Mouse (Mus musculus) forebrain, embryonic 13.5 days (tissue): ENCODE measurements at regions not wholly inside any gene's neighbourhood (a gene's known extent, or its start where the extent isn't known, plus 50 kb on each side); places are given as distances from the start of the nearest gene placed in this dataset.

Experiments
- ATAC-seq: fragments of 200-750 bp; cut with Nextera tagmentation; 2 replicates; pipeline ENCODE4 v1.8.0; 2017
- H3K27ac ChIP-seq: fragments of 300-500 bp; sonication (generic); 2 replicates; pipeline ENCODE4 v1.5.1; 2015; ENCODE audit warnings: inconsistent platforms, mild to moderate bottlenecking, moderate library complexity
- H3K27me3 ChIP-seq: fragments of 300-500 bp; sonication (generic); 2 replicates; pipeline ENCODE4 v1.6.1; 2015; ENCODE audit warnings: mild to moderate bottlenecking, inconsistent platforms
- H3K36me3 ChIP-seq: fragments of 300-500 bp; sonication (generic); 2 replicates; pipeline ENCODE4 v1.6.1; 2015; ENCODE audit warnings: mild to moderate bottlenecking, inconsistent platforms; ENCODE audit not compliant: poor library complexity, severe bottlenecking
- H3K4me1 ChIP-seq: fragments of 300-500 bp; sonication (generic); 2 replicates; pipeline ENCODE4 v1.6.1; 2015; ENCODE audit warnings: inconsistent platforms
- H3K4me2 ChIP-seq: fragments of 300-500 bp; sonication (generic); 2 replicates; pipeline ENCODE4 v1.6.1; 2015; ENCODE audit warnings: inconsistent platforms, mild to moderate bottlenecking, moderate library complexity
- H3K4me3 ChIP-seq: fragments of 300-500 bp; sonication (generic); 2 replicates; pipeline ENCODE4 v1.5.1; 2015; ENCODE audit warnings: mild to moderate bottlenecking, inconsistent platforms
- H3K9ac ChIP-seq: fragments of 300-500 bp; sonication (generic); 2 replicates; pipeline ENCODE4 v1.6.1; 2015; ENCODE audit warnings: mild to moderate bottlenecking, inconsistent platforms
- H3K9me3 ChIP-seq: fragments of 300-500 bp; sonication (generic); replicated peaks from 2 replicates; pipeline ENCODE4 v1.6.1; 2016; ENCODE audit warnings: inconsistent platforms
- WGBS: fragments of 180-500 bp; shearing (Covaris S2); methylation state at CpG from one replicate; pipeline ENCODE4 v1.1.7; 2015; 5-methylcytosine and 5-hydroxymethylcytosine counted together

GRCm38 (mm10) chr2:45339866-45340265 is 222.7 kb upstream of the Zeb2 start:
- 74% methylated on average over 1 of the region's 1 CpGs for WGBS
- H3K9ac ChIP-seq, result no peak overlapping the region
- no peak overlapping the region for H3K27ac ChIP-seq
- H3K4me3 ChIP-seq, result no peak overlapping the region
- no peaks in the 10 kb centered on the region for H3K27me3 ChIP-seq
- H3K4me2 ChIP-seq, result no peak overlapping the region
- H3K4me1 ChIP-seq, result no peaks in the 10 kb centered on the region
- H3K9me3 ChIP-seq, result no peaks in the 10 kb centered on the region; the same call in 1 of the 2 replicates
- ATAC-seq, result no peak
- no peaks in the 10 kb centered on the region for H3K36me3 ChIP-seq

GRCm38 (mm10) chr2:45338809-45339208 is 221.6 kb upstream of the Zeb2 start:
- Histone ChIP-seq H3K4me2 (no peak overlapping the region), H3K9me3 (no peaks in the 10 kb centered on the region; the same call in 1 of the 2 replicates), H3K9ac (no peak overlapping the region), H3K27me3 (no peaks in the 10 kb centered on the region), H3K27ac (no peak overlapping the region), H3K36me3 (no peaks in the 10 kb centered on the region), H3K4me3 (no peak overlapping the region), H3K4me1 (no peaks in the 10 kb centered on the region)
- ATAC-seq, result no peak

GRCm38 (mm10) chr2:45316945-45317565 is 199.9 kb upstream of the Zeb2 start:
- no peak for ATAC-seq
- WGBS, result 92% methylated on average over 4 of the region's 4 CpGs
- no peaks in the 10 kb centered on the region for H3K4me1 ChIP-seq
- no peaks in the 10 kb centered on the region for H3K36me3 ChIP-seq
- H3K4me3 ChIP-seq, result no peak overlapping the region
- H3K27ac ChIP-seq, result no peak overlapping the region
- H3K9me3 ChIP-seq, result no peaks in the 10 kb centered on the region
- no peaks in the 10 kb centered on the region for H3K27me3 ChIP-seq
- H3K4me2 ChIP-seq, result no peak overlapping the region
- no peak overlapping the region for H3K9ac ChIP-seq

GRCm38 (mm10) chr2:45287530-45288009 is 170.4 kb upstream of the Zeb2 start:
- H3K4me3 ChIP-seq, result no peak overlapping the region
- H3K4me2 ChIP-seq, result no peak overlapping the region
- H3K4me1 ChIP-seq, result peaks cover 11% of the 10 kb centered on the region
- no peaks in the 10 kb centered on the region for H3K36me3 ChIP-seq
- no peaks in the 10 kb centered on the region for H3K9me3 ChIP-seq
- WGBS, result 46% methylated on average over 7 of the region's 7 CpGs
- peak; percentile 30; the same call in 1 of the 2 replicates for ATAC-seq
- no peaks in the 10 kb centered on the region for H3K27me3 ChIP-seq
- H3K9ac ChIP-seq, result no peak overlapping the region
- no peak overlapping the region for H3K27ac ChIP-seq

GRCm38 (mm10) chr2:45283811-45284210 is 166.6 kb upstream of the Zeb2 start:
- H3K9me3 ChIP-seq, result no peaks in the 10 kb centered on the region
- no peaks in the 10 kb centered on the region for H3K27me3 ChIP-seq
- H3K4me2 ChIP-seq, result no peak overlapping the region
- no peak overlapping the region for H3K9ac ChIP-seq
- no peaks in the 10 kb centered on the region for H3K36me3 ChIP-seq
- H3K4me1 ChIP-seq, result peaks cover 11% of the 10 kb centered on the region
- H3K27ac ChIP-seq, result no peak overlapping the region
- no peak overlapping the region for H3K4me3 ChIP-seq
- ATAC-seq, result no peak

- Histone ChIP-seq H3K36me3 (no peaks in the 10 kb centered on the region), H3K4me2 (no peak overlapping the region), H3K27me3 (no peaks in the 10 kb centered on the region), H3K9ac (no peak overlapping the region), H3K27ac (no peak overlapping the region), H3K9me3 (no peaks in the 10 kb centered on the region), H3K4me1 (no peaks in the 10 kb centered on the region), H3K4me3 (no peak overlapping the region)
- 90% methylated on average over 4 of the region's 4 CpGs for WGBS
- ATAC-seq, result no peak
Observed at GRCm38 (mm10) chr2:45279490-45279889, 162.3 kb upstream of the Zeb2 start.

GRCm38 (mm10) chr2:45277602-45278001 is 160.4 kb upstream of the Zeb2 start:
- ATAC-seq, result no peak
- no peaks in the 10 kb centered on the region for H3K36me3 ChIP-seq
- H3K4me3 ChIP-seq, result no peak overlapping the region
- H3K4me2 ChIP-seq, result no peak overlapping the region
- no peaks in the 10 kb centered on the region for H3K27me3 ChIP-seq
- no peaks in the 10 kb centered on the region for H3K4me1 ChIP-seq
- H3K9me3 ChIP-seq, result no peaks in the 10 kb centered on the region
- 95% methylated on average over 2 of the region's 2 CpGs for WGBS
- no peak overlapping the region for H3K9ac ChIP-seq
- H3K27ac ChIP-seq, result no peak overlapping the region

GRCm38 (mm10) chr2:45276703-45277102 is 159.5 kb upstream of the Zeb2 start:
- 90% methylated on average over 1 of the region's 1 CpGs for WGBS
- Histone ChIP-seq H3K27ac (no peak overlapping the region), H3K4me1 (no peaks in the 10 kb centered on the region), H3K4me3 (no peak overlapping the region), H3K36me3 (no peaks in the 10 kb centered on the region), H3K27me3 (no peaks in the 10 kb centered on the region), H3K4me2 (no peak overlapping the region), H3K9me3 (no peaks in the 10 kb centered on the region), H3K9ac (no peak overlapping the region)
- no peak for ATAC-seq

- 86% methylated on average over 2 of the region's 2 CpGs for WGBS
- Histone ChIP-seq H3K9ac (no peak overlapping the region), H3K4me2 (no peak overlapping the region), H3K9me3 (no peaks in the 10 kb centered on the region), H3K36me3 (no peaks in the 10 kb centered on the region), H3K4me3 (no peak overlapping the region), H3K4me1 (no peaks in the 10 kb centered on the region), H3K27me3 (no peaks in the 10 kb centered on the region), H3K27ac (no peak overlapping the region)
- no peak for ATAC-seq
Observed at GRCm38 (mm10) chr2:45270035-45270434, 152.8 kb upstream of the Zeb2 start.

- H3K4me2 ChIP-seq, result no peak overlapping the region
- no peak for ATAC-seq
- WGBS, result 58% methylated on average over 2 of the region's 2 CpGs
Observed at GRCm38 (mm10) chr2:45265819-45266218, 148.6 kb upstream of the Zeb2 start.

GRCm38 (mm10) chr2:45261949-45262348 is 144.8 kb upstream of the Zeb2 start:
- 70% methylated on average over 3 of the region's 3 CpGs for WGBS
- no peak overlapping the region for H3K27ac ChIP-seq
- H3K36me3 ChIP-seq, result no peaks in the 10 kb centered on the region
- no peak overlapping the region for H3K9ac ChIP-seq
- no peaks in the 10 kb centered on the region for H3K9me3 ChIP-seq
- H3K4me2 ChIP-seq, result no peak overlapping the region
- H3K4me3 ChIP-seq, result no peak overlapping the region
- H3K4me1 ChIP-seq, result no peaks in the 10 kb centered on the region
- no peaks in the 10 kb centered on the region for H3K27me3 ChIP-seq
- ATAC-seq, result no peak

More at GRCm38 (mm10) chr2:45265819-45266218, 148.6 kb upstream of the Zeb2 start:
- H3K27me3 ChIP-seq, result no peaks in the 10 kb centered on the region
- H3K4me1 ChIP-seq, result no peaks in the 10 kb centered on the region
- H3K36me3 ChIP-seq, result no peaks in the 10 kb centered on the region
- no peak overlapping the region for H3K4me3 ChIP-seq
- H3K9me3 ChIP-seq, result no peaks in the 10 kb centered on the region
- no peak overlapping the region for H3K9ac ChIP-seq
- H3K27ac ChIP-seq, result no peak overlapping the region

- no peak overlapping the region for H3K9ac ChIP-seq
- ATAC-seq, result no peak
- no peak overlapping the region for H3K27ac ChIP-seq
- no peak overlapping the region for H3K4me2 ChIP-seq
- no peak overlapping the region for H3K4me3 ChIP-seq
- WGBS, result 80% methylated on average over 3 of the region's 3 CpGs
- no peaks in the 10 kb centered on the region for H3K9me3 ChIP-seq
- H3K27me3 ChIP-seq, result no peaks in the 10 kb centered on the region
- H3K4me1 ChIP-seq, result 0 out of 2 replicates have a peak, but pooled peaks cover 6% of the 10 kb centered on the region
- H3K36me3 ChIP-seq, result no peaks in the 10 kb centered on the region
Observed at GRCm38 (mm10) chr2:45258897-45259296, 141.7 kb upstream of the Zeb2 start.

- no peak for ATAC-seq
- Histone ChIP-seq H3K9me3 (no peaks in the 10 kb centered on the region), H3K4me3 (no peak overlapping the region), H3K4me2 (no peak overlapping the region), H3K4me1 (0 out of 2 replicates have a peak, but pooled peaks cover 6% of the 10 kb centered on the region), H3K9ac (no peak overlapping the region), H3K27ac (no peak overlapping the region), H3K27me3 (no peaks in the 10 kb centered on the region), H3K36me3 (no peaks in the 10 kb centered on the region)
- 48% methylated on average over 5 of the region's 5 CpGs for WGBS
Observed at GRCm38 (mm10) chr2:45256373-45256772, 139.2 kb upstream of the Zeb2 start.
